Mouse (Mus musculus): ENCODE data around the gene Gm20388.

- TF ChIP-seq CTCF (IDR thresholded peaks at IDR 0.05; ENCODE audit: low read depth, low read length) (no peak), TAL1 (conservative IDR thresholded peaks at IDR 0.05; ENCODE audit: low read depth, low read length) (no peak), GATA1 (IDR thresholded peaks at IDR 0.05; ENCODE audit: borderline replicate concordance, low read length) (no peak), POLR2AphosphoS5 (IDR thresholded peaks at IDR 0.05; ENCODE audit: insufficient replicate concordance, low read depth, low read length) (no peak), GATA2 (IDR thresholded peaks at IDR 0.05; ENCODE audit: borderline replicate concordance, low read depth, low read length) (no peak)
These were observed 4214.6 kb downstream of the Gm20388 start for GRCm38 (mm10) chr8:124125241-124125640.

All from G1E (cell line).